Mouse (Mus musculus): ENCODE results near the gene Fam214a.
A peak's percentile ranks its signal among the peaks of the same experiment; 100 is the strongest.

Gene Fam214a

DNA sequence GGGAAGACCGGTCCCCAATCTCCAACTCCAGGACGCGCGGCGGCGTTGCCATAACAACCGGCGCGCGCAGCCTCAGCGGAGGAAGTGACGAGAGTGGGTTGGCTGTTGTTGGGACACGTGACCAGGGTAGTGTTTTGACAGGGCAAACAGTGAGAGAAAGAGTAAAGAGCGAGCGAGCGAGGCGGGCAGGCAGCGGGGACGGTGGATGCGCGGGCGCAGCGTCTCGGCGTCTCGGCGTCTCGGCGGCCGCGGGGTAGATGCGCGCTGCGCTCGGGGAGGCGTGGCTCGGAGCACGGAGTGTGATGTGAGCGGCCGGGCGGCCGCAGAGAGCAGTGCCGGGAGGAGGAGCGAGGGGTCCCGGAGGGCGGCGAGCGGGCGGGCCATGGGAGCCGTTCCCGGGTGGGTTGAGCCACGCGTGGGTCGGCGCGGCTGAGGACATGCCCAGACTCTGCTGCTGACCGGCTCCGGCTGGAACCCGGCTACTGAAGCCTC is at the start of gene Fam214a:
TSS of gene Fam214a (plus strand) at position 129 of the 492 bp plus-strand sequence.
- DNase-seq = peak; percentile 93 to 96

GRCm38 (mm10) chr9:74904866-74905508 is 47.7 kb upstream of the Fam214a start:
- peak in 1 of 2 experiments; percentile 81 for DNase-seq

DNA sequence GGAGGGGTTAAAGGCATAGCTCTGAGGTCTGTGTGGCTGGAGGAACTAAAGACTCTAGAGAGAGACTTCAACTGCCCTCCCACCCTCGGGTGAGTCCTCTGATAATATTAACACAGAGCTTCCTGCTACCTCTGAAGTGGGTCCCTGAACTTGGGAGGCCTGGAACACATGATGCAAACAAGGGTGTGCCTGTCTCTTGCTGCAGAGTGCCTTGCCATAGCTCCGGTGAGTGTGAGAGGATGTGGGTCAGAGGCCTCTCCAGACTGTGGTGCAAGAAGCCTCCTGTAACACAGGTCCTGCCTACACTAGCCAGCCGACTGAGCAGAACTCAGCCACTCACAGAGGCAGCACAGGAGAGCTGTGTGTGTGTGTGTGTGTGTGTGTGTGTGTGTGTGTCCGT is 45.7 kb upstream of the Fam214a start:
- peak; percentile 71 to 86 for DNase-seq

- peak; percentile 58 to 70 for DNase-seq
These were observed 43.4 kb upstream of the Fam214a start for GRCm38 (mm10) chr9:74909245-74909644.

DNA sequence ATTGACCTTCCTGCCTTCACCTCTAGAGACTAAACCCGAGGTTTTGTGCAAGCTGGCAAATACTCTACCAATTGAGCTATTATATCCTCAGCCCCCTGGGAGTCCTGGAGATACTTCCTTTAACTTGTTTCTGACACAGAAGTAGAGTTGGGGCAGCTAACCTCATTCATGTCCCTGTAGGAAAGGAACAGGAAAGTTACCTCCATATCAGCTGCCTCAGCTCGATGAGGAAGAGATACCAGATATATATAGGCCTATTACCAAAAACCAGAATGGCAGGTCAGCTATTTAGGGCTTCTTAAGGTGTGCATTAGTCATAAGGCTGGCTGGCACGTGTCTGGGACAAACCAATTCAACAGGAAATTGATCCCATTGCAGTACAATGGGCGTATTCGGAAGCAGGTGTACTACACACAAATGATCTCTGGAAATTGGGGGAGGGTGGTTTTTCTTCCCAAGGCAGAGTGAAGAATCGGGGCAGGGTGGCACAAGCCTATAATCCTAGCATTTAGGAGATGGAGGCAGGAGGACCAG is 42.4 kb upstream of the Fam214a start:
- DNase-seq = no peak

DNA sequence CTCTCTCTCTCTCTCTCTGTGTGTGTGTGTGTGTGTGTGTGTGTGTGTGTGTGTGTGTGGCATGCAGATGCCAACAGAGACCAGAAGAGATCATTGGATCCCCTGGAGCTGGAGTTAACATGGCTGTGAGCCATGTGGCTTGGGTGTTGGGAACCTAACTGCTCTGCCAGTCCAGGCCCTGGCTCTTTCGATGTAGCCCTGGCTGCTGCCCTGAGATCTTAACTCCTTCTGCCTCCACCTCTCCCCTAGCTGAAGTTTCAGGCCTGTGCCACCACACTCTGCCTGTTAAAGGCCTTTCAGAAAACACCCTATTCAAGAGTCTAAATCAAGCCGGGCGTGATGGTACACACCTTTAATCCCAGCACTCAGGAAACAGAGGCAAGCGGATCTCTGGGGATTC is 41.3 kb upstream of the Fam214a start:
- DNase-seq = no peak

- no peak for DNase-seq
These were observed 40.8 kb upstream of the Fam214a start for GRCm38 (mm10) chr9:74911919-74912318.

- no peak for DNase-seq
These were observed 39.9 kb upstream of the Fam214a start for GRCm38 (mm10) chr9:74912619-74913376.

GRCm38 (mm10) chr9:74915611-74916010 is 37.1 kb upstream of the Fam214a start:
- DNase-seq = no peak

DNA sequence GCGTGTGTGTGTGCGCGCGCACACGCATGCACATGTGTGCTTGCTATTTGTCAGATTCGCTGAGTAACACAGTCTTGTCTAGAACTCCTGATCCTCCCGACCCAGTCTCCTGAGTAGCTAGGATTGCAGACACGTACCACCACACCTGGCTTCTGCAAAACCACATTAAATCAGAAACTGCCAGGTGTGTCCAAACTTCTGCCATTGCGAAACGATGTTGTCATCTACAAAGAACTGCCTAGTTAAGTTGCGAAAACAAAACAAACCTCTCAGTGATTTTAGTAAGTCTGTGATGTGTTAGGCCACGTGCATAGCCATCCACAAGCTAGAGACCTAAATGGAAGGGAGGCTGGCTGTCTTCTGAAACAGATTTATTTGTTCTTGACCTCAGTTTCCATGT is 32.2 kb upstream of the Fam214a start:
- no peak for DNase-seq

DNA sequence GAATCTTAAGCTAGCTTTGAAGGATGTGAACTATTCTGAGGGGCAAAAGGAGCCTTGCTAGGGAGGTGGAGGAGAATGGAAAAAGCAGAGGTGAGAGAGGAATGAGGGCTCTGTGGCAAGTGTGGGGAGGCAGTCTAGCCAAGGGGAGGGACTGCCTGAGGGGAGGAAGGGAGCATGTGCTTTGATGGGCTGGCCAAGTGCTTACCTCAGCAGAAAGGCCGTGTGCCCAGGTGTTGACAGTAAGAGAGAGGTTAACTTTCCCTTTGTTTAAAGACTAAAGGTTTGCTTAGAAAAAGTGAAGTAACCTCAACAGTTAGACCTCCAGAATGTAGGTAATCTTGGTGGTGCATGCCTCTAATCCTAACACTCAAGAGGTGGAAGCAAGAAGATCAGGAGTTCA is 31.3 kb upstream of the Fam214a start:
- DNase-seq = no peak

- DNase-seq = no peak
These were observed 29.8 kb upstream of the Fam214a start for GRCm38 (mm10) chr9:74922884-74923283.

DNA sequence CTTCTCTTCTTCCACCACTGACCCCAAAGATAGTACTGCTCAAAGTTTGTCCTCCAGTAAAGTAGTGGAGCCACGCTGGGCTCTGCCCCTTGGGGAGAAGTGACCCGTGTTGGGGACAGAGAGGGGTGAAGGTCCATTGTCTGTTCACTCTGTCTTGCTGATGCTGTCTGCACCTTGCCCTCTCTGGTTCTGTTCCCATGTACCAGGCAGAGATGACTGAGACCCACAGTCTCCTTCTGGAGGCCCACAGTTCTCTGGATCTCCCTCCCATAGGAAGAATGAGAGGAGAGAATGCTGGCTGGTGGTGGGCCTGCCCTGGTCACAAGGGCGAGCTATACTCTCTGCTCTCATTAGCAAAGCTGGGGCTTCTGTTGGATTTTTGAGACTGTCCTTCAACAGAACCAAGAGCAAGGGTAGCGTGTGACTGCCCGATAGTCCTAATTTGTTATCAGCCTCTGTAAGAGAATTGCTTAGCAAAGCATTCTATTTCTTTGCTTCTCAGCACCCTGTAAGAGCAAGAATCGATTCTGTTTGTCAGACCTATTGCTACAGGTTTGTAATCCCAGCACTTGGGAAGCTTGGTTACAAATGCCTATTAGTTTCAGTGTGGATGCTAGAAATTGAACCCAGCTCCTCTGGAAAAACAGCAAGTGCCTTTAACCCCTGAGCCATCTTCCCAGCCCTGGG is 29.2 kb upstream of the Fam214a start:
- DNase-seq = no peak

DNA sequence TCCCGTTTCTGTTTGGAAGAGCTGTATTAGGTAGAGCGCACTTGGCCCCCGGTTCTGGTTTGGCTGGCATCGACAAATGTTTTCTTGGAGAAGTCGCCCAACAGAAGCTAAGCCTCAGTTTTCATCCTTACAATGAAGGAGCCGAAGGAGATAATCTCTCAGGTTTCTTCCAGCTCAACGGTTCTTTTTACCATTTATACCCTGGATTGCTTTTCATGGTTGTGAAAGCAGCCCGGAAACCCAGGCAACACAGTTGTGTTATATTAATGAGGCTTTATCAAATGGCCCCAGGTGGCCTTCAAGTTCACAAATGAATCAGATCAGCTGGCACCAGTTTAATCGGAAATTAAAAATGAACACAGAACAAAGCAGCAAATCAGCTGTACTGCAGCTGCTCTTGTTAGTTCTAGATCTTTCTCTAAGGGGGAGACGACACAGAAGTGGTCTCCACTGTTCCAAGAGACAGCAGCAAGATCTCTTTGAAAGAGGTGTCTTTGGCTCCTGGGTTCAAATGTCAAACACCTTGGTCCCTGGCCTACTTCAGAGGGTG is 27.4 kb upstream of the Fam214a start:
- DNase-seq = no peak

DNA sequence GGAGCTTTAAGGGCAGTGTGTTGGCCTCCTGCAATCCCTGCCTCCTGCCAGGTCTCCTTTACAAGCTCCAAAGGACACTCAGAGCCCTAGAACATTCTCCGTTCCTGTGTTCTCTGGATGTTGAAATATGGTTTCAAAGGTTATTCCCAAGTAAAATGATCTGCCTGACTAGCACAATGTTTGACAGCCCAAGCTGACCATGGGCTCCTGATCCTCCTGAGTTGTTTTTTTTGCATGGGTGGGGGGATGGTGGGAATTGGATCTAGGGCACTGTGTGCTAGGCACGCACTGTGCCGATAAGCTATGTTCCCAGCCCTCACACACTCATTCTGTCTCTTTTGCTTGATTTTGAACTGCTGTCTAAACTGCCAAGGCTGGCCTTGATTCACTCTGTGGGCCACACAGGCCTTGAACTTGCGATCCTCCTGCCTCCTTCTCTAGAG is 22.7 kb upstream of the Fam214a start:
- no peak for DNase-seq

- DNase-seq = no peak
These were observed 22.0 kb upstream of the Fam214a start for GRCm38 (mm10) chr9:74930653-74931052.

DNA sequence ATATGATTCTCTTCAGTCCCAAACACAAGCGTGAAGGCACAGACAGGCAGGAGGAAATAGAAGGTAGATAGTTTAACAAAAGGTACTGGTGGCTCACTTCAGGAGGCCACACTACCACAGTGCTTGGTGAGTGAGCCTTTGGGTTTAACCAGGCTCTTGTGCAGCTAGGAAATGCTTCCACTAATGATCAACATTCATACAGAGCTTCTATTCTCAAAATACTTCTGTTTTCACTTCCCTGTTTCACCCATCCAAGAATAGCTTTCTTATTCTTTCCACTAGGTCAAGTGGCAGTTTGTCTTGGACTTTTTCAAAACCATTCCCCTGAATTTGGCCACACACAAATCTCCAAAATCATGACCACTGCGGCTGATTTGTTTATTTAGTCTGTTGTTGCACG is 17.4 kb upstream of the Fam214a start:
- DNase-seq = no peak

DNA sequence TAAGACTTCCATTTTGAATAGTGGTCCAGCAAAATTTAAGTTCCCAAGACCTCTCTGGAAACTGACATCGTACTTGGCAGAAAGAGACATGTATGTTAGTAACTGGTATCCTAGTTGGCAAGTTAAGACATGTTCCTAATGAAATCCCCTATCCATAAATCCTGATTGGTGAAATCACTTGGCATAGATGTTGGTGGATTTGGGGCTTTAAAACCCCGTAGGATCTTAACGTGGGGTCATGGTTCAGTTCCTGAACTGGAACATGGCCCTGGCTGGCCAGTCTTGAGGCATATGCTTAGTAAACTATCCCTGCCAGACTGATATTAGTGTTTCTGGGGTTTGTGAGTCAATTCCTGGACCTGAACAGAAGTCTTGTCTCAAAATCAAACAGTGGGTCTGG is 14.9 kb upstream of the Fam214a start:
- no peak for DNase-seq

DNA sequence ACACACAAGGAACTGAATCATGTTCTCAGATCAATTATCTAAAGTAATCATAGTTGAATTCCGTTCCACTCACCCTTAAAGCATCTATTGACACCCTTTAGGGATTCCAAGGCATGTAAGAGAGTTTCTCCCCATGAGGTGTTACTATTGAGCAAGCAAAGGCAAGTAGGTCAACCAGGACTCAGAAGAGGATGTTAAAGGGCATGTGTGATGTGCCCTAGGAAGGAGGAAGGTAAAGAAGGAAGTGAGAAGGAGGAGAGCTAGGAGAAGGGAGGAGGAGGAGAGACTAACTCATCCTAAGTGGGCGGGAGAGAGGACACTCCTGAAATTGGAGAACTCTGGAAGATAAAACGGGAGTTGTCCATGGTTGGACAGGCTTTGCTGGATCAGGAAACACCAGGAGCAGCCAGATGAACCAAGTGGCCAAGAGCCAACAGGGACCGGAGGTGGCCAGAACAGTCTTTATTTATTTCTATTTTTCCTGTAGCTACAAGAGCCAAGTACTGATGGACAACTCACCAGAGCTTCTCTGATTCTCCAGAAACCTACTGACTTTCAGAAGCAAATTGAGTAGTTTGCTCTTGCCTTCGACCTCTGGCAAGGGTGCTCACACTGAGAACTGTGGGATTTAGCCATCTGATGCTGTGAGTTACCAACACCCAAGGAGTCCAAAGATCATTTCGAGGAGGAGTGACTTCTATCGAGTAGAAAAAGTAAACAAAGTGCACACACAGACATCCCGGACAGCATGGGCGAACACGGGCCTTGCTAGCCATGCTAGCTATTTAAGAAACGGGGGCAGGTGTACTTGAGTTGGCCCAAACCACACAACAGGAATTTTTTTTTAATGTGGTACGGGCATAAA is 13.8 kb upstream of the Fam214a start:
- peak; percentile 26 to 33 for DNase-seq

DNA sequence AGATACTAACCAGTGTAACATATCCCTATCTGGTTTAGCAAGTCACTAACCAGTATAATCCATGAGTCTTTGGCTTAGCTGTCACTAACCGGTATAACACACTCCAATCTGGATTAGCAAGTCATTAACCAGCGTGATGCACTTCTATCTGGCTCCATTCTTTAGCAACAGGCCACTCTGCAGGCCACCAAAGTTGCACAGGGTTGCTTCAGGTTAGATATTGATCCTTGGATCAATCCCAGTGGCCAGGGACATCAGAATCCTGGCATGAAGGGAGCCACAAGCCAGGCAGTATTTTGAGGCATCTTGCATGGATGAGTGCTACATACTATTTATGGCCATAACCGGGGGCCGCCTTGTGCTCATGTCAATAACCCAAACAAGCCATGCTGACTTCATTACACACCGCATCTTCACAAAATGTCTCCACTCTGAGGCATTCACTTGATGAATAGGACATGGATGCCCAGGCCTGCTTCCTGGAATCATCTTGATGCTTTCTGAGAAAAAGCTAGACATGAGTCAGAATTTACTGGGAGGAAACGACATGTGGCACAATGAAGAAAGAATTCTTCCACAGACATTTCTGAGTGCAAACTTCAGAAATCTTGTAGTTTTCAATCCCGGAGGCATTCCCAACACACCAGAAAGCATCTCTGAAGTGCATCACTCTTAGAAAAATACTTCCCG is 5.8 kb upstream of the Fam214a start:
- no peak for DNase-seq

DNA sequence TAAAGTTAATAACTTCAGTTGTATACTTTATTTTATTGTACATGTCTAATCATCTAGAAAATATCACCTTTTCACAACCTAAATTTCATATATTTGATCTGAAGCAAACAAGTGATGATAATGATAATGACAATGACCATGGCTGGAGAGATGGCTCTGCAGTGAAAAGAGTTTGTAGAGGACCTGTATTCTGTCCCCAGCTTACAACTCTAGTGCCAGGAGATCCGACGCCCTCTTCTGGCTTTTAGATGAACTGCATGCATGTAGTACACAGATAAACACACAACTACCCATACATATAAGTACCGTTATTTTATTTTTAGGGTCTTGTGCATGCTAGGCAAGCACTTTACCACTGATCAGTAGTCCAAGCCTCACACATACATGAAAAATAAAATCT is 1.2 kb upstream of the Fam214a start:
- DNase-seq = no peak
